In the genomic region with DNA sequence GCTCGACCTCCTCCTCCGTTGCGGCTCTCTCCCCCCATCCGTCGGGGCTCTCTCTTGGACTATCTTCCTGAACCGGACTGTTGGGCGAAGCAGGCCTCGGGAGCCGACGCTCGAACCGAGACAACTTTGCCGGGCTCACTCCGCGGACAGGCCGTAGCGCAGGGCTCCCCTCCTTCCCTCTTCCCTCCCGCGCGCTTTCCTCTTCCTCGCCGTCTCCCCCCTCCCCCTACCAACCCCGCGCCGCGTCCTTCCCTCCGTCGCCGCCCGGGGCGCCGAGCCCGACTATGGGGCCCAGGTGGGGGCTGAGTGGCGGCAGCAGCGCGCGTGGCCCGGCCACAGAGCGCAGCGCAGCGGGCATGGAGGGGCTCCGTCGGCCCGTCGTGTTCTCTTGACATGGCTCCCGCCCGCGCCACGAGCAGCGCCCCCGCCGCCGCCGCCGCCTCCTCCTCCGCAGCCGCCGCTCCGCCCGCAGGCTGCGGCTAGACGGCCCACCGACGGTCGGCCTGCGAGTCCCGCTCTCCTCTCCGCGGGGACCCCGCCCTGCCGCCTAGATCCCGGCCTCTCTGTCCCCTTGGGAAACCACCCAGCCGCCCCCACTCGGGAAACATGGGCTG, we compare ENCODE assay signal across 8 mouse cellular contexts. TPM values are rescaled to one million over a fixed set of nuclear protein-coding genes. Genes with fewer than 3 reads are reported as not detected.
DNase-seq lines count a peak whose midpoint lies in the region; ATAC-seq lines count a peak whose summit lies in the region.

A gene (plus strand): TSS at position 350 of the 614 bp plus-strand sequence.

- peak within 1 kb of the TSS; percentile 91 for H3K4me2 ChIP-seq in heart, embryonic 14.5 days (ENCODE audit: low read length)
- peak within 1 kb of the TSS; percentile 89 for H3K4me2 ChIP-seq in lung, embryonic 15.5 days

- peaks cover 0 to 27% of the 10 kb centered on the region in 2 experiments; a peak in 3 of 4 replicates for H3K4me1 ChIP-seq in heart, embryonic 14.5 days (ENCODE audit: control insufficient read depth in 2 of 2, insufficient read depth in 2 of 2, low read length in 2 of 2)
- peaks cover 25% of the 10 kb centered on the region; the same call in 1 of the 2 replicates for H3K4me1 ChIP-seq in lung, embryonic 15.5 days

- no peak for DNase-seq in cerebellum, adult 9-10 months
- DNase-seq in adrenal gland, postnatal 25 days, result peak; percentile 50
- peak in 1 of 2 experiments; percentile 31 for DNase-seq in layer of hippocampus, adult 8-10 months (ENCODE audit: low spot score in 2 of 2)
- DNase-seq in ovary, postnatal 36 days (ENCODE audit: low spot score), result peak; percentile 59

- no peaks in the 10 kb centered on the region for H3K27me3 ChIP-seq in heart, embryonic 14.5 days (ENCODE audit: control insufficient read depth, insufficient read depth, low read length)
- no peaks in the 10 kb centered on the region for H3K27me3 ChIP-seq in lung, embryonic 15.5 days

- peak within 1 kb of the TSS; percentile 100 for H3K27ac ChIP-seq in heart, embryonic 14.5 days (replicated peaks in 1 of 2; ENCODE audit: control insufficient read depth in 1 of 2, insufficient read depth in 1 of 2, low read depth in 2 of 2, low read length in 2 of 2)
- peak within 1 kb of the TSS; percentile 100 for H3K27ac ChIP-seq in lung, embryonic 15.5 days

- H3K9ac ChIP-seq in heart, embryonic 14.5 days (ENCODE audit: low read length), result peak within 1 kb of the TSS; percentile 99
- H3K9ac ChIP-seq in lung, embryonic 15.5 days, result peak within 1 kb of the TSS; percentile 95

- ATAC-seq in cerebellum, adult (ENCODE audit: insufficient number of reproducible peaks, low FRiP score, low TSS enrichment), result peak; percentile 60
- peak; percentile 2; the same call in 1 of the 2 replicates for ATAC-seq in erythroid progenitor cell, adult 5-6 weeks (replicated peaks; ENCODE audit: low FRiP score, poor library complexity, severe bottlenecking)
- peak; percentile 52 for ATAC-seq in heart, embryonic 14.5 days (ENCODE audit: insufficient number of reproducible peaks, insufficient read depth, low FRiP score, low read depth)
- peak; percentile 25 for ATAC-seq in lung, embryonic 15.5 days (ENCODE audit: borderline replicate concordance, extremely low read depth, low FRiP score, low TSS enrichment)

- H3K36me3 ChIP-seq in heart, embryonic 14.5 days (ENCODE audit: control insufficient read depth, insufficient read depth, low read length), result peaks cover 22% of the 10 kb centered on the region
- peaks cover 4% of the 10 kb centered on the region for H3K36me3 ChIP-seq in lung, embryonic 15.5 days

- peak within 1 kb of the TSS; percentile 88 to 99 for H3K4me3 ChIP-seq in heart, embryonic 14.5 days (ENCODE audit: control insufficient read depth in 1 of 2, insufficient read depth in 1 of 2, low read depth in 1 of 2, low read length in 2 of 2)
- H3K4me3 ChIP-seq in lung, embryonic 15.5 days, result peak within 1 kb of the TSS; percentile 88

- under 1% methylated on average over 54 of the region's 74 CpGs for WGBS in heart, embryonic 14.5 days
- WGBS in lung, embryonic 15.5 days, result under 1% methylated on average over 37 of the region's 74 CpGs

- H3K9me3 ChIP-seq in heart, embryonic 14.5 days (ENCODE audit: control insufficient read depth, low read length), result no peaks in the 10 kb centered on the region
- no peaks in the 10 kb centered on the region for H3K9me3 ChIP-seq in lung, embryonic 15.5 days

RNA-seq across cellular contexts. Expression of the gene that starts here (rescaled TPM):
- 204 and 221 TPM in 2 replicates for total RNA-seq in adrenal gland, postnatal 25 days (2021)
- total RNA-seq in erythroid progenitor cell, adult 5-6 weeks (2015; ENCODE audit: low replicate concordance), result 101 and 125 TPM in 2 replicates
- total RNA-seq in erythroid progenitor cell, adult 5-6 weeks (2017; ENCODE audit: low replicate concordance), result 68.5 and 78.0 TPM in 2 replicates
- 19.0 and 22.6 TPM in 2 replicates for polyA plus RNA-seq in heart, embryonic 14.5 days (2014; fragmentation: Nextera tagmentation; extraction: Ambion mirVana)
- 100 to 1,000 TPM; 137 to 156 (median 148) TPM for total RNA-seq in layer of hippocampus, adult 8-10 months (2022)
- 16.8 and 19.0 TPM in 2 replicates for polyA plus RNA-seq in lung, embryonic 15.5 days (2015; fragmentation: Nextera tagmentation; extraction: Ambion mirVana)

Comparison
In these comparisons a context has a peak if more than half of its experiments do, and no peak if none do; other contexts are left out.
1. ATAC-seq: peak in every context shown above with its lines; median percentile 60 in cerebellum, adult; 52 in heart, embryonic 14.5 days; 25 in lung, embryonic 15.5 days; 2 in erythroid progenitor cell, adult 5-6 weeks.